Mouse (Mus musculus) ES-E14 (cell line): ENCODE data around the gene Fastk. TPM values are rescaled to one million over a fixed set of nuclear protein-coding genes. Genes with fewer than 3 reads are reported as not detected.

Experiments used
- DNase-seq: peaks from one replicate; pipeline ENCODE4 v3.0.0-alpha.2; 2013; ENCODE audit warnings: low read depth, low spot score
- H3K27ac ChIP-seq: 2 replicates; pipeline ENCODE4 v1.5.1; 2012; ENCODE audit warnings: low read depth, mild to moderate bottlenecking, low read length, moderate library complexity, mixed read lengths; ENCODE audit not compliant: poor library complexity, insufficient read depth, severe bottlenecking
- H3K36me3 ChIP-seq: 2 replicates; pipeline ENCODE4 v1.6.1; 2012; ENCODE audit warnings: mild to moderate bottlenecking, low read length, moderate library complexity, mixed read lengths; ENCODE audit not compliant: control insufficient read depth, poor library complexity, insufficient read depth, severe bottlenecking
- H3K4me1 ChIP-seq, 2 experiments: fragments of 150-350 bp in 1 of 2; sonication (generic) in 1 of 2; 2 replicates each; pipeline ENCODE4 v1.6.1; 2012; ENCODE audit warnings: low read length in 2 of 2, mild to moderate bottlenecking in 1 of 2, mixed read lengths in 1 of 2; ENCODE audit not compliant: control insufficient read depth in 2 of 2, insufficient read depth in 2 of 2, poor library complexity in 1 of 2
- H3K4me3 ChIP-seq, 2 experiments: fragments of 150-350 bp in 1 of 2; sonication (generic) in 1 of 2; 2 replicates each; pipeline ENCODE4 v1.5.1; 2012; ENCODE audit warnings: low read length in 2 of 2, low read depth in 1 of 2, mild to moderate bottlenecking in 1 of 2, mixed read lengths in 1 of 2; ENCODE audit not compliant: insufficient read depth in 1 of 2, poor library complexity in 1 of 2, severe bottlenecking in 1 of 2
- H3K9ac ChIP-seq: 2 replicates; pipeline ENCODE4 v1.6.1; 2012; ENCODE audit warnings: low read depth, mild to moderate bottlenecking, low read length, mixed read lengths; ENCODE audit not compliant: poor library complexity, insufficient read depth, severe bottlenecking
- H3K9me3 ChIP-seq: fragments of 150-350 bp; sonication (generic); 2 replicates; pipeline ENCODE4 v1.6.1; 2012; ENCODE audit warnings: low read depth, mild to moderate bottlenecking, low read length; ENCODE audit not compliant: control insufficient read depth, insufficient read depth
- CHD2 ChIP-seq: IDR thresholded peaks from 2 replicates; pipeline ENCODE4 v1.6.1; 2014; ENCODE audit warnings: mild to moderate bottlenecking, low read depth, low read length, inconsistent platforms
- HCFC1 ChIP-seq: IDR thresholded peaks from 2 replicates; pipeline ENCODE4 v1.6.1; 2012; ENCODE audit warnings: low read length, inconsistent platforms, borderline replicate concordance; ENCODE audit not compliant: insufficient read depth
- MAFK ChIP-seq: IDR thresholded peaks from 2 replicates; pipeline ENCODE4 v1.6.1; 2014; ENCODE audit warnings: mild to moderate bottlenecking, low read depth, low read length, inconsistent platforms; ENCODE audit not compliant: insufficient read depth
- ZC3H11A ChIP-seq: IDR thresholded peaks from 2 replicates; pipeline ENCODE4 v1.6.1; 2012; ENCODE audit warnings: low read depth, mild to moderate bottlenecking, inconsistent platforms, low read length, borderline replicate concordance
- ZNF384 ChIP-seq: IDR thresholded peaks from 2 replicates; pipeline ENCODE4 v1.6.1; 2012; ENCODE audit warnings: low read depth, low read length, inconsistent platforms
- in situ Hi-C, 2 experiments: fragments of 600-800 bp; cut with MboI; formaldehyde crosslinking; loops; one replicate each; pipeline ENCODE4 v1.15.1; 2025; ENCODE audit warnings: low sequenced_read_pairs in 2 of 2, inconsistent platforms in 1 of 2; ENCODE audit not compliant: unreplicated experiment in 2 of 2
- total RNA-seq: library from RNA; depleted of rRNA; stranded (reverse); fragments of 300-350 nt; gene quantifications from 2 replicates; pipeline ENCODE4 v1.2.3, GENCODE M21; 2012

Fastk gene
- total RNA-seq, 1 experiment: 70.4 TPM

DNA sequence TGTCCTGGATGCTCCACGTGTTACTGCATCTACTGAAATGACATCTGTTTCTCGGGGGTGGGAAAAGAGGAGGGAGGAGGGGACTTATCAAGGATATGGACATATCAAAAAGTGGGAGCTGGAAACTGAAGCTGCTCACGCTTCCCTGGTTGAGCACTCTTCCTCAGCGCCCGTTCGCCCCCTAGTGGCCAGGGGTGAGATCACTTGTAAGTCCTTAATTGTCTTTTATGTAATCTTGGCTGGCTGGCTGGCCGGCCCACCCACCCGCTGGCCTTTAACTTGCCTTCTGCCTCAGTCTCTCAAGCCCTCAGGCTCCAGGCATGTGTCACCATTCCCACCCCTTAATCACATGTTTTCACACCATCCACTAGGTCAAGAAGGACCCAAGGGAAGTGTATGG is 41.0 kb upstream of the Fastk start:
- H3K36me3 ChIP-seq: peaks cover 42% of the 10 kb centered on the region
- in situ Hi-C loops: no loop called here
- H3K27ac ChIP-seq: no peak overlapping the region
- H3K9me3 ChIP-seq: no peaks in the 10 kb centered on the region
- H3K4me3 ChIP-seq: no peak overlapping the region
- TF ChIP-seq ZC3H11A: no peak
- no peak for TF ChIP-seq CHD2
- TF ChIP-seq ZNF384: no peak
- TF ChIP-seq MAFK: no peak
- TF ChIP-seq HCFC1: no peak
- no peak overlapping the region for H3K9ac ChIP-seq
- peaks cover 13 to 29% of the 10 kb centered on the region in 2 experiments; a peak in 3 of 4 replicates for H3K4me1 ChIP-seq
- peak; percentile 82 for DNase-seq

DNA sequence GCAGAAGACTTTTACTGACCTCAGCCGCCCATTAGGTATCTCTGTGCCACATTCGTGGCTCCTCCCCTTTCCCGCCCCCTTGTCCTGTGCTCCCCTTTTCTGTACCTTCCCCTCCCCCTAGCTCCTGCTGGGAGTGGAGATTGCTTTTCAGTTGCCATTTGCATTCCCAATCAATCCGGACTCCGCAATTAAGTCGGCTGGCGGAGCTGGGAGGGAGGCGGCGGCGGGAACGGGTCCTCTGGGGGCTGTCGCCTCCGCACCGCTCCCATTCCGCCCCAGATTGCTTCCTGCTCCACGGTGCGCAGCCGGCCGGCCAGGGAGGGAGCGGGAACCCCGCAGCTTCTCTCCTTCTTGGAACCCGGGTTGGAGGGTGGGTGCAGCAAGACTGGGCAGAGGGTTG is 39.9 kb upstream of the Fastk start:
- Histone ChIP-seq H3K4me3 (peak overlapping the region; percentile 44 to 58), H3K9me3 (no peaks in the 10 kb centered on the region), H3K4me1 (peaks cover 13 to 34% of the 10 kb centered on the region in 2 experiments; a peak in 3 of 4 replicates), H3K9ac (peak overlapping the region; percentile 1; the same call in 1 of the 2 replicates), H3K27ac (no peak overlapping the region), H3K36me3 (peaks cover 45% of the 10 kb centered on the region; the same call in 1 of the 2 replicates)
- DNase-seq: no peak
- in situ Hi-C loops: no loop called here
- TF ChIP-seq CHD2 (no peak), ZC3H11A (no peak), ZNF384 (no peak), HCFC1 (no peak), MAFK (no peak)

DNA sequence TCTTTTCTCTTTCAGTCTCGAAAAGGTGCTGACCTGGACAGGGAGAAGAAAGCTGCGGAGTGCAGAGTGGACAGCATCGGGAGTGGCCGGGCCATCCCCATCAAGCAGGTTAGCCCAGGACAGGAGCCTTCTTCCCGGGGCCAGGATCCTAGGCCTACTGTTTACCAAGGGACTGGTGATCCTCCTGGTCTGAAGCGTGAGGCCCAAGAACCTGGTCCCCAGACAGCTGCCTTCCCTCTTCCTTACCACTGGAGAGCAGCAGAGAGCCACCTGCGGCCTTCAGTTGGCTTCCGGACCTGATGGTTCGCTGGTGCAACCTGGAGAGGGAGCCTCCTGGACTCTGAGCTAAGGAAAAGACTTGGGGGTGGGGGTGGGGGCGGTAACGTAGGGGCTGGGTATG is 38.2 kb upstream of the Fastk start:
- Histone ChIP-seq H3K4me3 (peak overlapping the region; percentile 41 to 48; a peak in 3 of 4 replicates), H3K9ac (peak overlapping the region; percentile 27; the same call in 1 of the 2 replicates), H3K9me3 (no peaks in the 10 kb centered on the region), H3K36me3 (peaks cover 47% of the 10 kb centered on the region; the same call in 1 of the 2 replicates), H3K27ac (0 out of 2 replicates have a peak overlapping the region, but pooled peaks have one; percentile 3), H3K4me1 (peaks cover 13 to 39% of the 10 kb centered on the region in 2 experiments; a peak in 3 of 4 replicates)
- TF ChIP-seq ZNF384 (no peak), MAFK (no peak), CHD2 (no peak), HCFC1 (peak; percentile 30; the same call in 1 of the 2 replicates), ZC3H11A (peak; percentile 38; the same call in 1 of the 2 replicates)
- DNase-seq: peak; percentile 81
- in situ Hi-C loops: no loop called here

DNA sequence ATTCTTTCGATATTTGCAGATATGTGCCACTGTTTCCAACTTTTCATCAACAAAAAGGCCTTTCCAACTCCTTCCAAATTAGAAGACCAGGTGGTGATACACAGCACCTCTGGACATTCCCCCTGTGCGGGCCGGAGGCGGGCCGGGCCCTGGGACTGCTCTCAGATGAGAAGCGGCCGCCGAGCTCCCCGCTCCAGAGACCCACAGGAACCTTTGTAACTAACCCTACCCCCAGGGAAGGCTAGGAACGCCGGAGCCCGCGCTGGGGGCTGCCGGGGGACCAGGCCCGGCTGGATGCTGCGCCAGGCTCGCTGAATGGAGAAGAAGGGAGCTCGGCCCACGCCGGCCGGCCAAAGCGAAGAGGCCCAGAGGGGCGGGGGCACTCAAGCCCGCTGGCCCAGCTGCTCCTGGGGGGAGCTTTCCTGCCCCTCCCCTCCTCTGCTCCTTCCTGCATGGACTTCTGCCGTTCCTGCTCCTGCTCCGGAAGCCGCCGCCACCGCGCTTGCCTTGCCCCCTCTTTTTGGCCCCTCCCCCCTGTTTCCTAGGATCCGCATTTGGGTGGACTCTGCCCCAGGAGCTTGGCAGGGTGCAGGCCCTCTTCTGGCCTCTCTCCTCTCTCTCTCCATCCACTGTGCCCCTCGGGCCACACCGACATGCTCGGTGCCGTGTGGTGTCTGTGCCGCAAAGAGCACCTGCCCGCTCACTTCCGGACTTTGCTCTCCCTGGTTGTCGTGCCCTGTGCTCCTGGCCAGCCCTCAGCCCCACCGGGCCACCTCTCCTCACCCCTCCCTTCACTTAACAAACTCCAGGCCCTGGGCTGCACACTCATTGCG is 37.4 kb upstream of the Fastk start:
- in situ Hi-C loops: no loop called here
- Histone ChIP-seq H3K27ac (0 out of 2 replicates have a peak overlapping the region, but pooled peaks have one; percentile 3), H3K4me1 (peaks cover 13 to 39% of the 10 kb centered on the region in 2 experiments; a peak in 3 of 4 replicates), H3K4me3 (peak overlapping the region; percentile 41 to 48), H3K36me3 (peaks cover 47% of the 10 kb centered on the region; the same call in 1 of the 2 replicates), H3K9me3 (no peaks in the 10 kb centered on the region), H3K9ac (peak overlapping the region; percentile 27)
- DNase-seq: no peak
- TF ChIP-seq ZNF384 (no peak), CHD2 (no peak)
